Mouse (Mus musculus) right cerebral cortex, postnatal 10 days (tissue): ENCODE results near the gene Rac3.
"Not testable (repeated sequence)": the region's sequence is repeated elsewhere in the genome, so short reads cannot be mapped to it uniquely, and the experiment has no call there.

ENCODE experiments used
- DNase-seq, 2 experiments: peaks; one replicate each; pipeline ENCODE4 v3.0.0; 2021; ENCODE audit warnings: low spot score in 2 of 2

Gene Rac3

DNA sequence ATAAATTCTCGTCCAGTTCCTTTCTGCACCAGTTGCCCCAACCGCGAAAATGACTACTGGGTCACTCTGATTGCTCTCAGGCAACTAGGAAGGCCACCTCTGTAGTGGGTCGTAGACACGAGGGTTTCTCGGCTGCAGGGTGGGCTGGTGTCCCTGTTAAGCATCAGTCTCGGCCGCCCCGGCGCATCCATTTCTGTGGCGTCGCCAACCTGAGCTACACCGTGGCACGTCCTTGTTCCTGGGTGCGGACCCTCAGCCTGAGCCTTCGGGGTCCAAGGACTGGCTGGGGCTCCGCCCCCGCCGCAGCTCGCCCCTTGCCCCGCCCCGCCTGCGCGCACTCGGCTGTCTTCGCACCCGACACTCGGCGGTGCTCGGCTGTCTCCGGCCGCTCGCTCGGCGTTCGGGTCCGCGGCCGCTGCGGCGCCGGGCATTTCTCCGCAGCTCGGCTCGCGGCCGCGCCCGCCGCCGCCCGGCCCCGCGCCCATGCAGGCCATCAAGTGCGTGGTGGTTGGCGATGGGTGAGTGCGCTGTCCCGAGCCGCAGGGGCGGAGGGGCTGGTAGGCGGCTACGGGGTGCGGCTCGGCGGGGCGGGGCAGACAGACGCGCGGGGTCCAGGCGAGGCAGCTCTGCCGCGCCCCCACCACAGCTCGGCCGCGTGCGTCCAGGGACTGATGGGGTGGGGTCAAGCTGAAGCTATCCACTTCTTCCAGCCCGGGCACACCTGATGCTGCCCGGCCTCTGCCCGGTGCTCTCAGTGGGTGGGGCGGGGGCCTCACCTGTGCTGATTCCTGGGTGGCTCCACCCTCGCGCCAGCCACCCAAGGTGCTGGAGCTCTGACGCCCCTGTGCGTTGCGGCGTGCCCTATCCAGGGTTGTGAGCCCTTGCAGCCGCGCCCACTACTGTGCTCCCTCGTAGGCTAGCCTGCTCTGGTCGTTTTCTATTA lies at the start of gene Rac3:
Gene Rac3 (plus strand): TSS at position 347 of the 943 bp plus-strand sequence.
- DNase-seq, result peak; percentile 84 to 88

DNA sequence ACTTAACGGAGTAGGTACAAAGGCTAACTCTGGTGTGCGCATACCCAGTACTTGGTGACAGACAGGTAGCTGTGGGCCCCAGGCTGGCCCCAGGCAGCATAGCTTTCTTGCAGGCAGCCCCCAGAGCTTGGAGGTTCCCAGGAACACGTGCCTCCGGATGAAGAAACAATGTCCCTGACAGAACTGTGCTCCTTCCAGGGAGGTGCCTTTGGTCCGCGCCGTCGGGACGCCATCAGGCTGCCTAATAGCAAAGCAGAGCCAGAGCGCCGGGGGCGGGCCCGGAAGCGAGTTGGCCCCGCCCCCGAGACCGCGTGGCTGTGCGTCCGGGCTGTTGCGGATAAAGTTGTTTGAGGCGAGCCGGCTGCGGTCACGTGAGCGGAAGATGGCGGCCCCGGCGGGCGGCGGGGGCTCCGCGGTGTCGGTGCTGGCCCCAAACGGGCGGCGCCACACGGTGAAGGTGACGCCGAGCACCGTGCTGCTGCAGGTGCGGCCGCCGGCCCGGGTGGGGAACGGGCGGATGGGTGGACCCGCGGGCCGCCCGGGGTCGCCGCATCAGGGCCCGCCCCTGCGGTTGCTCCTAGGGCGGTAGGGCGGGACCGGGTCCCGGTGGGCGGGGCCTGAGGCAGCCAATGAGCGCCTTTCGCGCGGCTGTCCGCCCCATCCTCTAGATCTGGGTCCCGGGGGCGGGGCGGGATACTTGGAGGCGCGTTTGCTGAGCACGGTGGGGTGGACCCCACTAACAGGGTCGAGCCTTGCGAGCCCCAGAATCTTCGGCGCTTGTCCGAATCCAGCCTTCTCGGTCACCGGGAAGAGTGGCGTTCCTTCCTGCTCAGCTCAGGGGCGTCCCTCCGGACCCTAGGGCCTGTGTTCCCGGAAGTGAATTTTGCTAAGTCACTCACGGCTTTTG lies 48.3 kb upstream of the Rac3 start, which contains the start of gene Aspscr1:
Gene Aspscr1 (plus strand): TSS at position 287 of the 907 bp plus-strand sequence.
- DNase-seq, result peak; percentile 95

DNA sequence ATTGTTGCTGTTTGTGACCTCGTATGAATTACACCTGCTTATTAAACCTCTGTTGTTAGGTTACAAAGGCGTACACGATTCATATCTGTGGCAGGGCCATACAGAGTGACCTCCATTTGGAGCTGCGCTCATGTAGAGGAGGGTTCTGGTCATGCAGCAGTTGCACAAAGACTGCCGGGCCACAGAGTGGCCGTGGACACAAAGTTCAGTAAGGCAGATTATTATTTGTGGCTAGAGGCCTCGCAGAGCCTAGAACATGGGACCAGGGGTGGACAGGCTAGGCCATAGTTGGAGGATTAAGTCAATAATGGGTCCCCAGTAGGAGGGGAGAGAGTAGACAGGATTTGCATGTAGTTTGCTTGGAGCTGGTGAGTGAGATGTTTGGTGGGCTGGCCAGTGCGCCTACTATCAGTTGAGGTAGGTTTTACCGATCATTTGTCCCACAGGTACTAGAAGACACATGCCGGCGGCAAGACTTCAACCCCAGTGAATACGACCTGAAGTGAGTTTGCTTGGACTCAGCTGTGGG lies 47.6 kb upstream of the Rac3 start:
- DNase-seq, result no peak

DNA sequence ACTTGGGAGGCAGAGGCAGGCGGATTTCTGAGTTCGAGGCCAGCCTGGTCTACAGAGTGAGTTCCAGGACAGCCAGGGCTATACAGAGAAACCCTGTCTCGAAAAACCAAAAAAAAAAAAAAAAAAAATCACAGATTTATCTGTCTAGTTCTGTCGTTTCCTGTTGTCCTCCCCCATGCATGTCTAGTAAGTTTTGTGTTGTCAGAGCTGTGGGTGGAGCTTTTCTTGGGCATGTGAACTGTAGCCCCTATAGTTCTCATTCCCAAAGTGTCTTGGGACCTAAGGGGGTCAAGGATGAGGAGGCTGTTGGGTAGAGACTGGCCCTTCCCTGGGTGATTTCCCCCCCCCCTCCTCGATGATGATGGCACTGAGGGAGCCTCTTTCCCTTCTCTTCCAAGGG lies 45.4 kb upstream of the Rac3 start:
- not testable (repeated sequence) for DNase-seq

DNA sequence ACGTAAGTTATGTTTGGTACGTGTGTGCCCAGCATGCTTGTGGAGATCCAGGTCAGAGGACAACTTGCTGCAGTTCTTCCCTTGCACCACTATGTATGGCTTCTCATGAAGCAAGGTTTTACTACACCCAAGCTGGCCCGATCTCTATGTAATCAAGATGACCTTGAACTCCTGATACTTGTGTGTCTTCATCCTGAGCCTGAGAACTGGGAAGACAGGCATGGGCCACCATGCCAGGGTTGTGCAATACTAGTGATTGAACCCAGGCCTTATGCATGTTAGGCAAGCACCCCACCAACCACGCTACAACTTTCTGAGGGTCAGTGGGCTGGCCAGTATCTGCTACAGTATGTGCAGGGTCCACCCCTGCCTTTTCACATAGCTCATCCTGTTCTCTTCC lies 44.3 kb upstream of the Rac3 start:
- no peak for DNase-seq

DNA sequence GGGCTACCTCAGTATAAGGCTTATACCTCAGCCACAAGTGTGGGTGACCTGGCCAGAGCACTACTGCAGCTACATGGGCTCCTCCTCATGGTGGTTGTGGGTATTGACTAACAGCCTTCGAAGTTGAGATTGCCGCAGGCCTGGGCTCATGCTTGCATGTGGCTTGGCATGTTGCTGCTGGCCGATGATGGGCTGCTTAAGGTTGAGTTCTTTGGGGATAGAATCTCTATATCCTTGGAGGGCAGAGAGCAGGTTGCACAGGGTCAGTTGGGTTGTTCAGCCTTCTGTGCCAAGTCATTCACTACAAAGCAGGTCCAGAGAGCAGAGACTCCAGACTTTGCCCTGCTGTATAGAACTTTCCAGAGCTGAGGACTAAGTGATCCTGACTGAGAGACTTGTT lies 41.4 kb upstream of the Rac3 start:
- no peak for DNase-seq

DNA sequence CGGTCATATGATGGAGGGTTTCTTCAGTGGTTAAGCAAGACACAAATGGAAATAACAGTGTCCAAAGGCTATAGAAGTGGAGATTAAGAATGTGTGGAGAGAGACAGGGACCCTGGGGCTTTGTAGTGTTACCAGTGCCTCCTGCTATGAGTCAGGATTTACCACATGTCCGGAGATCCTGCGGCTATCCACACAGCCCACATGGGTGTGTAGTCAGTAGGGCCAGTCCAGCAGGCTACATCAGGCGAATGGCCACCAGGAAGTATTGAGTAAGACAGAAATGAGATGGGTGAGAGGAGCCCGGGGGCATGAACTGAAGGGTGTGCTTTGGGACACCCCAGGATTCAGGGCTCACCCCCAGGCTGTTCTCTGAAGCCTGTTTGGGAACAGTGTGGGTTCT lies 38.6 kb upstream of the Rac3 start:
- DNase-seq, result no peak

DNA sequence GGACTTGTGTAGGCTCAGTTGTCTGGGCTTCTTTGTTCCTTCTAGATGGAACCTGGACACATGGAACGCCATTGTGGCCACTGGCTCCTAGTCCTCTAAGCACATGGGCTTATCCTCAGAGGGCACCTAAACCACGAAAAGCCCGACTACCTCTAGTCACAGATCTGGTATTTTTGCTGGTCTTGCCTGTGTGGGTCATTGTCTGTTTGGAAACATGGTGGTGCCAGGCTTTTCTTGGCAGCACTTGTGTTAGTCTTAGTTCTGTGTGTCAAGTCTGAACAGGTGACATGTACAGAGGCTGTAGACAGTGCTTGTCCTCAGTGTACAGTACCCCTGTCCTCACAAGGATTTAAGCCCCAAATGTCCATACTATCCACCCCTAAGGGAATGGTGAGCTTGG lies 37.7 kb upstream of the Rac3 start:
- DNase-seq, result no peak

DNA sequence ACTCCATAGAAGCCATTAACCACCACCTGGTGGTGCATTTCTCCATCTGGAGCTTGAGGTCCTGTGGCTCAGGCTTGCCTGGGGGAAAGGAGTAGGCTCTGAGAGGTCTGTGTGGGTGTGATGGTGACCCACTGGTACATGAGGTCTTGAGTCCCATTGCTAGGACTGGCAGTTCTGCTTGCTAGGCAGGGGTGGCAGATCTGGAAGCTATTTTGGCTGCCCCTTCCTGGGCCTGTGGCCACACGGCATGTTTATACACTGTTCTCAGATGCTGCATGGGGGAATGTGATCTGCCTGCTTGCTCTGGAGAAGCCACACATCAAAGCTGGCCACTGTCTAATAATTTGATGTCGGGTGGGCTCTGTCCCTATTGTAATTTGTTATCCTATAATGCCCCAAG lies 37.2 kb upstream of the Rac3 start:
- DNase-seq, result no peak

DNA sequence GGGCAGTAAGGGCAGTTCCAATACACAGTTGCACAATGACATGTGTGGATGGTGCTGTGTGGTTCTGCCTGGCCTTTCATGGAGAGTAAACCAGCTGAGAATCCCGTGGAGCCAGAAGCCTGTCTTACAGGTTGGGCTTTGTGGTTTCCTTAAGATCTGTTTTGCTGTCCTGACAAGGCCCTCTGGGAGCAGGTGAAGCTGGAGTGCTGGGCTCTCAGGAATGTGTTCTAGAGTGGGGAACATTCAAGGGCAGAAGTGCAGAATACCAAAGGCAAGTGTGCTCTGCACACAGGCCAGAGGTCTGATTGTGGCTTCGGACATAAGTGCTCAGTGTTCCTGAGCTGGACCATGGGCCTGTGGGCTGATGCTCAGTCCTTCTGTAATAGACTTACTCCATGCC lies 36.6 kb upstream of the Rac3 start:
- no peak for DNase-seq

DNA sequence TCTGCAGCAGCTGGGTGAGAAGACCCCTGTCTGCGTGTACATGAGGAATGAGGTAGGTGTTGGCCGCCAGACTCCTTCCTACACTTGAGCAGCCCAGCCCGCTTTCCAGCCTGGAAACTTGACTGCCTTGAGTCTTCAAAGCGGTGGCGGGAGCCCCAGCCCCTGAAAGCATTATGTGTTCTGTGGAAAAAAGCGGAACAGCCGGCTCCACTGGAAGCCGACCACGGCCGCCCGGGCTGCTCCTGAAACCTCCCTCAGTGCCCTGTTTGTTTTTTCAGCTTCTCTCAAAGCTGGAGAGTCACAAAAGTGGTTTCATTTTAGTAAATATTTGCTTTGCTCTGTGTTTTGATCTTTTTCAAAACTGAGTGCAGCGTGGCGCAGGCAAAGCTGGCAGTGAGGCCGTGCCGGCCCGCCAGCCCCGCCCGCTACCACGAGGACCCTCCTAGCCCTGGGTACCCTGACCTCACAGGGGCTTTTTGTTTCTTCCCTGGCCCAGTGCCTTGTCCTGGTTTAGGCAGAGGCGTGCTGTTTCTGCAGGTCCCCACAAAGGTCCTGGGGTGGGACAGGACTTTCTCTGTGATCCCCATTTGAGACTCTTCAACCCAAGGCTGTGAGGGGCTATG lies 34.5 kb upstream of the Rac3 start:
- no peak for DNase-seq

DNA sequence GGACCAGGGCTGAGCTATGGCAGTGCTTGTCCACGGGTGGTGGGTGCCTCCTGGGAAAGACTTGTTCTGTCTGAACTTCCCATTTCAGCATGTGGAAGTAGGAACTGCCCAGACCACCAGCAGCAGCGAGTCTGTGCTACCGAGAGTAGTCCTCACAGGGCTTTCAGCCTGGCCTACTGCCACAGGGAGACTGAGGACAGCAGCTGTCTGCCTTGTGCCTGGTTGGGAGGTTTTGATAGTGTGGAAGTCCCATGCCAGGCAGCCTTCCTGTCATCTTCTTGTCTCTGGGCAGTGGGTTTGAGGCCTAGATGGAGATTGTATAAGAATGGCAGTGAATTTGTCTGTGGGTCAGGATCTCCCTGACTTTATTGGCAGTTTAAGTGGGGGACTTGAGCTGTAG lies 31.9 kb upstream of the Rac3 start:
- DNase-seq, result no peak

DNA sequence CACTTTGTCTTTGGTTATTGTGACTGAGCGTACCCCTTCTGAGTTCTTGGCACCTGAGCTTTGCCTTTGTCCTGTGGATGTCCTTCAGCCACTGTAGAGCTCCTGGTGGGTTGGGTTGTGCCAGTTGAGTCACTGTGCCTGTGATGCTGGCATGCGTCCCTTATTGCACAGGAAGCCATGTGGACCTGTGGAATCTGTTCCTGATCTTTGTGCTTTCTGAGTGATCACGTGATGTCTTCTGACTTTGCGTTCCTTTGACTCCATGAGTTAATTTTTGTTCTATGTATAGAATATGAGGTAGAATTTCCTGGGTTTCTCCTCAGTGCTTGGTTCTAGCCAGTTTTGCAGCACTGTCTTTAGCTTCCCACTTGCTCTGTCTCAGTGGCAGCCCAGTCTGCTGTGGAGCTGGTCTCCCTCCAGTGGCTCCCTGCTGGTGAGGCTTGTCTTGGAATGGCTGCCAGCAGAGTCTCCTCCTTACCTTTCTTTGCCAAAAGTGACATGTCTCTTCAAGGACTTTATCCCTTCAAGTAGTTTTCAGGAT lies 28.7 kb upstream of the Rac3 start:
- DNase-seq, result peak; percentile 64 to 66

DNA sequence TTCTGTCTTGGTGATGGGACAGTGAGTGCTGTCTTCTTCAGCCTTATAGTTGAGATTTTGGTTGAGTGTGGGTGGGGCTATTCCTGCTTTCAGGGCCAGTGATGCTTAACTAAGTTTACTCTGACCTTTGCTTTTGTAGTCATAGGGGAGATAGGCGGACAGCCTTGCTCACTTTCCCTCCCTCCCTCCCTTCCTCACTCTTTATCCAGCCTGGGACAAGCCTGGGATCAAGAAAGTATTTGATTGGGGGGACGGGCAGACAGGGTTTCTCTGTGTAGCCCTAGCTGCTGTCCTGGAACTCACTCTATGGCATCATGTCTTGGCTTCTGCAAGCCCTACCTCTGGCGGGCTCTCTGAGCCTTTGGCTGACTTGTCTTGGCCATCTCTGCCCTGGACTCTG lies 27.8 kb upstream of the Rac3 start:
- no peak for DNase-seq

DNA sequence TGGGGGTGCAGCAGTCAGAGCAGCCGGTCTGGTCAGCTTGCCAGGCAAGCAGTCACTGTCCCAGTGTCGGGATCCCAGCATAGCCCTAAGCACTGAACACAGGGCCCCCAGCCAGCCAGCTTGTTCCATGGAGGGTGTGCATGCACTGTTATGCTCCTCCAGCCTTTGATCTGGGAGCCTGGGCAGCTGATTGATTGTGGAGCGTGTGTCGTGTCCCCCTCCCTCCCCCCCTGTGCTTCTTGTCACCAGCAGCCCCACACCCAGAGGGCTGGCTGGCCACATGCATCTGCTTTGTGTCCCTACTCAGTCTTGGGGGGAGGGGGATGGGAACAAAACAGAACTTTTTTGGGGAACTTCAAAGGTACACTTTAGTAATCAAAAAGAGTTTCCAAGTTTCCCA lies 26.1 kb upstream of the Rac3 start:
- no peak for DNase-seq

DNA sequence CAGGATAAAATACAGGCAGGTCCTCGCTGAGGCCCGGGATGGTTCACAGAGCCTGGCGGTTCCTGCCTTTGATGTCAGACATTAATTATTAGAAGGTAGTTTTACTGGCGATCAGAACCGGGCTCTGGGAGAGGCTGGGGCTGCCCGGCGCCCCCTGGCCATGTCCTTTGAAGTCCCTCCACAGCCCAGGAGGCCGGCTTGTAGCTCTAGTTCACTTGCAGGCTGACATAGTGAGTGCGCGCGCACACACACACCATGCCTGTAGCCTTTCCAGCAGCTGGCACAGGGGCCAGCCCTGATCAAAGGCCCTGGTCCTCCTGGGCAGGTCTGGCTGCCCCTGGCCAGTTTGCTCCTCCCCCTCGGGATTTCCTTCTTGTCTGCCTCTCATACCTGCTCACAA lies 25.6 kb upstream of the Rac3 start:
- DNase-seq, result no peak

DNA sequence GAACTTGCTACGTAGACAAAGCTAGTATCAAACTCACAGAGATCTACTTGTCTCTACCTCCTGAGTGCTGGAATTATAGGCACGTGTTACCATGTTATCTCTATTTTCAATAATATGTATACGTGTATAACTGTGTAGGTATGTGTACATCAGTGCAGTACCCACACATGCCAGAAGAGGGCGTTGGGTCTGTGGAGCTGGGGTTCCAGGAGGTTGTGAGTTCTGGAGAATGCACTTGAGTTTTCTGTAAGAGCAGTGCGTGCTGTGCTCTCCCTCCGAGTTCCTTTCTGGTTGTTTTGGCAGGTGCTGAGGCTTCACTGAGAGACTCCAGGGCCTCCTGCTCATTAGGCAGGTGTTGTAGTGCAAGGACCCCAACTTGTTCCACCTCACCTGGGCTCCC lies 24.7 kb upstream of the Rac3 start:
- DNase-seq, result no peak

DNA sequence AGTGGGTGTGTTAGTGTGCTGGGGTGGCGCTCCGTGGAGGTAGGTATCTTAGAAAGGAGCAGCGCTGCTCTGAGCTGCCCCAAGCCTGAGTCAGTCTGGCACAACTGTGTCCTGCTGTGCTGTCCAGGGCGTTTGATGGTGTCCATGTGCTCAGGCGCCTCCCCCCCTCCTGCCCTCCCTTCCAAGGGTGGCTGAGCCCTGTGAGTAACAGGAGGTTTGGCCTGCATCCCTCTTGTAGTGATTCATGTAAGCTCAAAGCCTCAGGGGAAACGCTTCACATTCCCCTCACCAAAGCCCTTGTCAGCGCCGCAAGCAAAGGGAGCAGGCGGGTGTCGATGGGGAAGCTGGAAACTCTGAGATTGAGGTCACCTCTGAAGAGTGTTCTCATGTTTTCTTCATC lies 23.5 kb upstream of the Rac3 start:
- DNase-seq, result no peak

DNA sequence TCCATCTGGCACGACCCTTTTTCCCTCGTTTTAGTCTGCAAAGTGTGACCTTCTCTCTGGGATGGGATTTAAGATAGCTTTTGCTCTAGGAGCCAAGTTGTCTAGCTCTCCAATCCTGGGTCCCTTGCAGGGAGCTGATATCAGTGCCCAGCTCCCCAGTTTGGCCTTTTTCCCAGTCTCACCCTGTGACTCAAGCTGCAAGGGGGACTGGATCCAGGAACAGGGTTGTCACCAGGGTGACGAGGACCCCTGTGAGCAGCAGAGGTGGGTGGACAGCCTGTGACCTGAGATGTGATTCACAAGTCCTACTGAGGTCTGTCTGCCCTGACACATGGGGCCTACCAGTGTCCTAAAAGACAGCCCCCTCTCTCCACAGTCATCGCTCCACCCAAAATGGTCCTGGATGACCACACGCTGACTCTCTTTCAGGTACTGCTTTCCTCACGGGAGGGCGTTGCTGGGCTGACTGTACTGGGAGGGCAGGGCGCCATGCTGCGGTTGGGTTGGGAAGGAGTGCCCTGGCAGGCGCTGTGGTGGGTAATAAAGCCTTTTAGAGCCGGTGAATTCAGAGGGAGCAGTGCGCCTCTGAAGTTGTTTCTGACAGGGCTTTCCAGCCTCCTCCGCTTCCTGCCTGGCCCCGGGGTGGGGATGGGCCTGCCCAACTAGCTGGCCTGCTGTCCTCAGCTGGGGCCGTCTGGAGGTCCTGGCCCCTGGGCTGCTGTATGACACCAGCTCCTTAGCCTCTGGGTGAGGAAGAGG lies 17.4 kb upstream of the Rac3 start:
- DNase-seq, result no peak

DNA sequence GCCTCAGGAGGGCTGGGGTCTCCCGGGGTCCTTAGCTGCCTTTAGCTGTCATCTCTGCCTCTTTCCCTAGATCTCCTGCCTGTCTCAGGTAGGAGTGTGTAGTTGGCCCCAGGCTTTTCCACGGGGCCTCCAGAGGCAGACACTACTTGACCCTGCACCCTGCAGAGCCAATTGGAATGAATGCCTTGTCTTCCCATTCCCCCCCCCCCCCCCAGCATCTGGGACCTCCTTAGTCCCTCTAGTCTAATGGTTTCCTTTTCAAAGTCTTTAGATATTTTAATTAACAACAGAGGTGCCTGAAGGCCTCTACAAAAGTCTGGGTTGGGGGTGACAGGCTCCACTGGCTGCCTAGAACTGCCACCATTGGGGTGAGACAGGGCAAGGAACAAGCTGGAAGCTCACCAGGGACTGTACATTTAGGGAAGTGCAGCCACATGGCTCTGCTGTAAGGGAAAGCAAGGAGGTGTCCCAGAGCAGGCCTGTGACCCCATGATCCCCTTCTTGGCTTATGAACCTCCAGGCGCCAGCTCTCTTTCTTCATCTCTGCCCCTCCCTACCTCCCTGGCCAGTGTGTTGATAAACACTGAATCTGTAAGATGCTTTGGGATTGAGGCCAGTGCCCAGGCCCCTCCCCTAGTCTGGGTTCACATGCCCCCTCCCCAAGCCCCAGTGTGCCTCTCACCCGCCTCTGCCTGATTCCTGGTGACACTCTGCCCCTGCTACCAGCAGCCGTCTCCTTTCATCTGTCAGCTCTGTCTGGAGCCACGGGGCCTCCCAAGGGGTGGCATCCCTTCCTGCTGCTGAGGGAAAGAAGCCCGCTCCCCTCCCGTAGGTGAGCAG lies 16.6 kb upstream of the Rac3 start:
- DNase-seq, result no peak
